Mouse (Mus musculus) spleen, postnatal 36 days (tissue): ENCODE measurements around the gene Acox3.

Experiments
- DNase-seq, 2 experiments: peaks; one replicate each; pipeline ENCODE4 v3.0.0; 2022; ENCODE audit warnings: low spot score in 2 of 2, mixed read lengths in 1 of 2

The Acox3 gene

DNA sequence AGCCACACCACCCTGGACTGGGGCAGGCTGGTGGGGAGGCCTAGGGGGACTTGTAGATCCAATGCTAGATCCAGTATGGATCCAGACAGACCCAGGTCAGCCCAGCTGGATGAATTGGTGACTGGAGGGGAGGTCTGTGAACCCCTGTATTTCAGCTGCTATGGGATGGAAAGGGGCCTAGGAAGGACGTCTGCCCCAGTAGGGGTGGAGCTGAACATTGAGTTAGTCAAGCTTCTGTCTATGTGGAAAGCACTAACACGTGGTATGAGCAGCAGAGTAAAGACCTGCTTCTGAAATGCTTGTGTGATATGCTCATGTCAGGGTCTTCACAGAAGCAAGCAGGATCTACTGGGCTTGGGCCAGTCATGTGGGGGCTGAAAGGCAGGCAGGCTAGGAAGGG, 65.4 kb downstream of the Acox3 start:
- no peak for DNase-seq

DNA sequence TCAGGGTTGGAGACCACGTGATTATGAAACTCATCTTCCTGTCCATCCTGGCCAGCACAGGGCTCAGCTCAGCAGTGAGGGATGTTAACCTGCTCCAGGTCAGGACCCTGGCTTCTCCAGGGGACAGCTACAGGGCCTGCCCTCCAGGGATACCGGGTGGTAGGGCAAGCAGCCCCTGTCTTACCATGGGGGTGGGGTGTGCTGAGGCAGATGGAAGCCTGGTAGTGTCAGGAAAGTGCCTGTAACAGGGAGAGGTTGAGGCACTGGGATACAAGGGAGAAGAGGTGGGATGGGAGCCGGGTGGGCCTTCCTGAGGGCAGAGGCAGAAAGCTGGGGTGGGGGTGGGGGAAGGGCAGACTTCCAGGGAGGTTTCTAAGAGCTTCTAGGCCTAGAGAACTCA, 69.5 kb downstream of the Acox3 start:
- no peak for DNase-seq

DNA sequence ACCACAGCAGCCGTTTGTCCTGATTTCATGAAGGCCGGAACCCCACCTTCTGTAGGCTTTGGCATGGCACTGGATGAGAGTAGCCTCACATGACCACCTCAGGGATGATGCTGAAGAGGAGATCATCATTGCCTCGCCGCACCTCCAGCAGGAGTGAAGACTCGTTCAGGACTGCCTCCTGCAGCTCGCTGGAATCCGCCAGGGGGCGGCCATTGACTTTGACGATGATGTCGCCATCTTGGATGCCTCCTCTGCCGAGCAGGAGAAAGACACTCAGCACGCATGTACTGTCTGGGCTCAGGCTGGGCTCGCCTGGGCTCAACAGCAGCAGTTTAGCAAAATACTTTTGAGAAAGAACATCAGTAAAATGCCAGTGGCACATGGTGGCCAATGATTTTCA, 70.0 kb downstream of the Acox3 start:
- DNase-seq = no peak

DNA sequence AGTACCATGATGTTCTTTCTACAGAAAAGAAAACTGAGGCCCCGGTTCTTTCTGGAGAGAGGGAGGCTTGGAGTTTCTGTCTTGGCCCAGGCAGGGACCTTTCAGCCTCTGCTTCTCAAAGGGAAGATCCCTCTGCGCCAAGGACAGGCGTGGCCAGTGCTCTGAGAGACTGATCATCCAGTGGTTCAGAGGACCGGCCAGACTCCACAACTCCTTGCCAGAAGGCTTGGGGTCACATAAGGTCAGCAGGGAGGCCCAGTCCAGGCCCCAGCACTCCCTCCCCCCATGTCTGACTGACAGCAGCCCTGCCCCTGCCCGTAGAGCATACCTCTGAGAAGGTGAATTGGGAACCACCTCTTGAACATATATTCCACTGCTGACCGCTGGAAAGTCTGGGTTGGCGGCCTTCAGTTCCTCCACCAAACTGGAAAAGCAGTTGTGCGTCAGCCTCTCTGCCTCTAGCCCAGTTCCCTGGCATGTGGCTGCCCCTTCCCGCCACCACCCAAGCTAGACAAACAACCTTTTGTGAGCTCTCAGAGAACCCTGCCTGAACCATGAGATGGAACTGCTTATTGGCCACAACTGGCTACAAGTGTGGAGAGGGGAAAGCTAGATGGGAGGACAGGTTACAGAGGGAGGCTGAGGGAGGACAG, 71.0 kb downstream of the Acox3 start:
- DNase-seq = no peak

DNA sequence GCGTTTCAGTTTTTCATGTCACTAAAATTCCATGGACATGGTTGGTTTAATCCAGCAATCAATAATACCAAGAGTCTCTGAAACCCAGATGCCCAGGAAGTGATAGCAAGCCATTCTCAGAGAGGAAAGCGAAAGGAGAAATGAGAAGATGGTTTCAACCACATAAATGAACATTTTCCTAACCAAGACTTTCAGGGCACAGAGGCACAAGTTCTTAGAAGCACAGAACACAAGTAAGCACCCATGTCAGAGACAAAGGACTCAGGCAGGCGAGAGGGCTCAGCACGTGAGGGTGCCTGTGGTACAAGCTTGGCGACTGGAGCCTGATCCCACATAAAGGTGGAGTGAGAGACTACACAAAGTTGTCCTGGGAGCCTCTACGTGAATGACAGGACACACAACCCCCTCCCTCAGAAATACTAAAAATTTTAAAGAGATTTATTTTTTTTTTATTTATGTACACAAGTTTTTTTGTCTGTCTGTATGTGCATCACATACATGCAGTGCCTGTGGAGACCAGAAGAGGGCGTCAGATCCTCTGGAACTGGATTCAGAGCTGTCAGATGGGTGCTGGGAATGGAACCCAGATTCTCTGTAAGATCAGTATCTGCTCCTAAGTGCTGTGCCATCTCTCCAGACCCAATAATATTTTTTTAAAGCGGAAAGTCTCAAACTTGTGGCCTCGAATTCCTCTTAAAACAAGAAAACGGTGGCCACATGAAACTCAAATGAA, 73.1 kb downstream of the Acox3 start:
- no peak for DNase-seq

DNA sequence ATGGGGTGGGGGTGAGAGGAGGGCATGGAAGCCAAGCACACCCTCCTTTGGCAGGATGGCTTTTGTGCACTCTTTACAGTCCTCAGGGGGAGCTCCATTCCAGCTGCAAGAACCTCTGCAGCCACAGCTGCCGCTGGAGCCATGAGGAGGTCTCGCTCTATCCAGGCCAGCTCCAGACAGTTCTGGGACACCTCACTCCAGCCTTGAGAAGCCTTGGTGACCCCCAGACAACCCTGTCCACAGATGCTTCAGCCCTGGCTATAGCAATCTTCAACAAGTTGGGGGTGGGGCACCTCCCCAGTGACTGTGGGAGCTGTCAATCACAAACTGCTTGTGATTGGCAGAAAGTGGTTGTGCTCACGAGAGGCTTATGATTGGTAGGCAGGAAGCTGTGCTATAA, 76.7 kb downstream of the Acox3 start:
- no peak for DNase-seq

DNA sequence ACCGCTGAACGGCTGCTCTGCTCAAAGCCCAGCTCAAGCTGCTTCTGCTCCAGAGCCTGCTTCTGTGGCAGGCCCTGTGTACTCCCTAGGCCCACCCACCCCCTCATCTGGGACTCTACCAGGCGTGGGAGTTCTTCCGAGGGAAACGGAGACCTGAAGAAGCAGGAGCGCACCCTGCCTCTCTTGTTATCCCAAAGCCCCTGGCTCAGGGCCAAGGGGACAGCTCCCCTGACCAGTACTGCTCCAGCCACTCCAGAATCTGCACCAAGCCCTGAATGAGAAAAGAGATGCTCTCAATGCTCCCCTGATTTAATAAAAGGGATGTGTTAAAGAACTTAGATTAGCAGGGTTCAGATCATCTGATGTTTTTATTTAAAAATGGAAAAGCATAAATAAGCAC, 78.4 kb downstream of the Acox3 start:
- no peak for DNase-seq

DNA sequence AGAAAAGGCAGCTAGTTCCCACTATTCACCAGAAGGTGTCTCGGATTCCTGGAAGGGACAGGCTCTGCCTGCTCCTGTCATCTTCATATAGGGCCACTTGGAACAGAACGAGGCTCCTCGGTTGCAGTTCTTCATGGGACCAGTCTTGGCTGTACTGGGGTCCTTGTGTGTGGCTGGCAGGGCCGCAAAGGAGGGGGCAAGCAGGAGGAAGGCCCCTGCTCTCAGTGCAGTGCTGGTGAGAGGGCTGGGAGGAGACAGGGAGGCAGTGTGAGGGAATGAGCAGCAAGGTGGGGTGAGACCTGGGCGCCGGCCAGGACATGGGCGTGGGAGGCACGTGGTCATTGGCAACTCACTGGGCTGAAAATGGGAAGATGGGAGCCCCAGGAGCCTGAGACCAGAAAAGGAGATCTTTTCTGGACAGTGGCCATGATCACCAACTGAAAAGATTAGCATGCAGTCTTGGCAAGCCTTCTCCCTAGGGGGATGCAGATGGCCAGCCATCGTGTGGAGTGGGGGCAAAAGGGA, 79.2 kb downstream of the Acox3 start:
- DNase-seq = no peak
